Mouse (Mus musculus) midbrain, embryonic 13.5 days (tissue): ENCODE measurements around the gene Npc2. TPM values are rescaled to one million over a fixed set of nuclear protein-coding genes. Genes with fewer than 3 reads are reported as not detected.

Experiments used
- ATAC-seq: fragments of 200-750 bp; cut with Nextera tagmentation; 2 replicates; pipeline ENCODE4 v1.8.0; 2017; ENCODE audit warnings: mild to moderate bottlenecking, moderate TSS enrichment, moderate library complexity
- H3K27ac ChIP-seq: fragments of 300-500 bp; sonication (generic); 2 replicates; pipeline ENCODE4 v1.5.1; 2015; ENCODE audit warnings: inconsistent platforms, mild to moderate bottlenecking, moderate library complexity
- H3K27me3 ChIP-seq: fragments of 300-500 bp; sonication (generic); 2 replicates; pipeline ENCODE4 v1.6.1; 2015; ENCODE audit warnings: mild to moderate bottlenecking, inconsistent platforms
- H3K36me3 ChIP-seq: fragments of 300-500 bp; sonication (generic); 2 replicates; pipeline ENCODE4 v1.6.1; 2015; ENCODE audit warnings: mild to moderate bottlenecking, inconsistent platforms
- H3K4me1 ChIP-seq: fragments of 300-500 bp; sonication (generic); replicated peaks from 2 replicates; pipeline ENCODE4 v1.6.1; 2015; ENCODE audit warnings: inconsistent platforms
- H3K4me2 ChIP-seq: fragments of 300-500 bp; sonication (generic); replicated peaks from 2 replicates; pipeline ENCODE4 v1.6.1; 2015; ENCODE audit warnings: moderate library complexity, mild to moderate bottlenecking, inconsistent platforms
- H3K4me3 ChIP-seq: fragments of 300-500 bp; sonication (generic); replicated peaks from 2 replicates; pipeline ENCODE4 v1.5.1; 2015; ENCODE audit warnings: mild to moderate bottlenecking, inconsistent platforms
- H3K9ac ChIP-seq: fragments of 300-500 bp; sonication (generic); replicated peaks from 2 replicates; pipeline ENCODE4 v1.6.1; 2015; ENCODE audit warnings: mild to moderate bottlenecking, inconsistent platforms
- H3K9me3 ChIP-seq: fragments of 300-500 bp; sonication (generic); 2 replicates; pipeline ENCODE4 v1.6.1; 2016; ENCODE audit warnings: mild to moderate bottlenecking, inconsistent platforms
- whole genome bisulfite sequencing: fragments of 180-500 bp; shearing (Covaris S2); methylation state at CpG from one replicate; pipeline ENCODE4 v1.1.7; 2015; 5-methylcytosine and 5-hydroxymethylcytosine counted together
- polyA plus RNA-seq: library from polyadenylated mRNA; unstranded; fragments of >200 nt; fragmentation: Nextera tagmentation; extraction: Ambion mirVana; gene quantifications from 2 replicates; pipeline ENCODE4 v1.2.1, GENCODE M21; 2015

The Npc2 gene
- polyA plus RNA-seq, 1 experiment from 2014 or later = 87.8 TPM

DNA sequence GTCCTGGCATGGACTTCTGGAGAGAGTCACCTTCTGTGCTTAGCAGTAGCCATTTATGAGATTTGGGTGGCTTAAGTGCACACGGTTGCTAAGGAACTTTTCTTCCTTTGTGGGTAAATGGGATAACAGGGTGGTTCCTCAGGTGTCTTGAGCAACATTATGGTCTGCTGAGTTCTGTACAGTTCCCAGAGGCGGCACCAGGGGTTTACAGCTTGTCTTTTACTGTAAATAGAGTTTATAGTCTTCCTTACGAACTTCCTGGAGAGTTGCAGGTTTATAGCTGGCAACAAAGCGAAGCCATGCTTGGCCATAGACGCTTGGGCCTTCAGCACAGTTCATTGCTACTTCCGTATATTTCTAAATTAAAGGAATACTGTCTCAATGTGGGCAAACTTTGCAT lies 58.4 kb downstream of the Npc2 start:
- 84% methylated on average over 6 of the region's 6 CpGs for WGBS

DNA sequence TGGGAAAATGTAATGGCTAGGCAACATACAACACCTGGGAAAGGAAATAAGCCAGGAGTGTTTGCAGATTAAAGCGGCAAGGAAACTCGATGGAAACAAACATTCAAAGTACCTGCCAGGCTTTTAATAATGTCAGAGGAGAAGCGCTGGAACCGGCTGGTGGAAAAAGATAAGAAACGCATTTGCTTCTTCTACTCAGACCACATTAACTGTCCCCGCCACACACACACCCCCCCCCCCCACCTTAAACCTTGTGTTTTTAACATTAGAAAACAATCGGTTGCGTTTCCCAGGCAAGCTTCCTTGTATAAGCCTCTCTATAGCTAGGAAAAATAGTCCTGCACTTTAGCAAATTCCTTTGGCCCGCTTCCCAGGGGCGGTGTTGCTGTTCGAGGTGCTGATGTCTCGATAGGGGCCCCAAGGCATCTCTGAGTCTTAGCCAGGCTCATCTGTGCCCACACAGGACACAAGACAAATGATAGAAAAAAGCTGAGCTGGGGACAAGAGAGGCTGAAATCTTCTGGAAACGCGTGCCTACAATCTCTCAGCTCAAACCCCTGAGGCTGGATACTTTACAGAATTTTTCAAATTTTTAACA lies 63.0 kb downstream of the Npc2 start:
- WGBS = 38% methylated on average over 14 of the region's 14 CpGs
- H3K36me3 ChIP-seq = no peaks in the 10 kb centered on the region
- no peak overlapping the region for H3K27ac ChIP-seq
- no peak for ATAC-seq
- no peak overlapping the region for H3K4me2 ChIP-seq
- peaks cover 9% of the 10 kb centered on the region; the same call in 1 of the 2 replicates for H3K4me1 ChIP-seq
- H3K9ac ChIP-seq = no peak overlapping the region
- H3K9me3 ChIP-seq = no peaks in the 10 kb centered on the region
- no peaks in the 10 kb centered on the region for H3K27me3 ChIP-seq
- H3K4me3 ChIP-seq = no peak overlapping the region

More for the DNA sequence above, 58.4 kb downstream of the Npc2 start:
- ATAC-seq = no peak
- H3K4me1 ChIP-seq = no peaks in the 10 kb centered on the region
- no peak overlapping the region for H3K27ac ChIP-seq
- H3K4me2 ChIP-seq = no peak overlapping the region
- no peak overlapping the region for H3K9ac ChIP-seq
- H3K36me3 ChIP-seq = no peaks in the 10 kb centered on the region
- no peaks in the 10 kb centered on the region for H3K27me3 ChIP-seq
- no peaks in the 10 kb centered on the region for H3K9me3 ChIP-seq
- no peak overlapping the region for H3K4me3 ChIP-seq

- H3K27me3 ChIP-seq = no peaks in the 10 kb centered on the region
- H3K4me3 ChIP-seq = no peak overlapping the region
- no peak for ATAC-seq
These were observed 65.1 kb downstream of the Npc2 start for GRCm38 (mm10) chr12:84707804-84708203.

DNA sequence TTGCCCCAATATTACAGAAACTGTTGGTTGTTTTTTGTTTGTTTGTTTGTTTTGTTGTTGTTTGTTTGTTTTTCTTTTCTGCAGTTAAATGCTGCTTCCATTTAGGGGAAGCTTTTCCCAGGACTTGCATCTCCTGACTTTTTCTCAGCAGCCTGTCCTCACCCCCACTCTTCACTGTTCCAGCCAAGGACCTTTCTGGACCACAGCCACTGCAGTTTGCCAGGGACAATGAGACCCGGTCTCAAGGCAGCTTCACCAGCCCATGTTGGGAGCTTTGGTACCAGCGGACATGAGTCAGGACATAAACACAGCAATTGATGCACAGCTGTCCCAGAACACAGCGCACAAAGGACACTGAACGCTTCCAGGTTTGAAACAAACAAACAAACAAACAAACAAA lies 66.1 kb downstream of the Npc2 start:
- no peak overlapping the region for H3K4me3 ChIP-seq
- H3K27me3 ChIP-seq = 0 out of 2 replicates have a peak, but pooled peaks cover 6% of the 10 kb centered on the region
- H3K9ac ChIP-seq = no peak overlapping the region
- 71% methylated on average over 4 of the region's 4 CpGs for WGBS
- H3K27ac ChIP-seq = no peak overlapping the region
- H3K4me1 ChIP-seq = peaks cover 18% of the 10 kb centered on the region
- no peak for ATAC-seq
- H3K4me2 ChIP-seq = no peak overlapping the region
- no peaks in the 10 kb centered on the region for H3K36me3 ChIP-seq
- no peaks in the 10 kb centered on the region for H3K9me3 ChIP-seq

More at GRCm38 (mm10) chr12:84707804-84708203, 65.1 kb downstream of the Npc2 start:
- H3K4me1 ChIP-seq = peaks cover 9% of the 10 kb centered on the region; the same call in 1 of the 2 replicates
- WGBS = 88% methylated on average over 4 of the region's 4 CpGs
- H3K36me3 ChIP-seq = no peaks in the 10 kb centered on the region
- H3K27ac ChIP-seq = no peak overlapping the region
- no peak overlapping the region for H3K9ac ChIP-seq
- H3K4me2 ChIP-seq = no peak overlapping the region
- H3K9me3 ChIP-seq = no peaks in the 10 kb centered on the region

Other genes with a start within 250 kb of the Npc2 start
- 2.2 and 3.0 TPM in 2 replicates for gene Vsx2, start 203.4 kb downstream of the Npc2 start, polyA plus RNA-seq
- 12.8 and 13.9 TPM in 2 replicates for gene Abcd4, start 155.7 kb downstream of the Npc2 start, polyA plus RNA-seq
- not detected in 2 replicates for gene Vrtn, start 132.1 kb downstream of the Npc2 start, polyA plus RNA-seq
- 2.9 and 3.6 TPM in 2 replicates for gene Syndig1l, start 74.3 kb downstream of the Npc2 start, polyA plus RNA-seq
- 160 and 167 TPM in 2 replicates for gene Isca2, start 99 bp upstream of the Npc2 start, polyA plus RNA-seq
- 0.13 TPM in 1 of 2 replicates, not detected in the other for gene Ltbp2, start 103.4 kb upstream of the Npc2 start, polyA plus RNA-seq
- gene Fcf1, start 197.7 kb upstream of the Npc2 start, polyA plus RNA-seq = 128 and 130 TPM in 2 replicates
- 27.8 and 32.9 TPM in 2 replicates for gene Arel1, start 197.7 kb upstream of the Npc2 start, polyA plus RNA-seq
- gene Ylpm1, start 223.2 kb upstream of the Npc2 start, polyA plus RNA-seq = 40.2 and 41.7 TPM in 2 replicates